Mouse (Mus musculus) spleen, adult 2 months (tissue): ENCODE measurements around the gene Nfkbid. TPM values are rescaled to one million over a fixed set of nuclear protein-coding genes. Genes with fewer than 3 reads are reported as not detected.

Experiments
- DNase-seq, 2 experiments: peaks; one replicate each; pipeline versions ENCODE4 v3.0.0 to v3.0.0-alpha.2; 2012 to 2021; ENCODE audit warnings: low spot score in 2 of 2, low read depth in 1 of 2
- H3K27ac ChIP-seq: fragments of 200-500 bp; 2 replicates; pipeline ENCODE4 v1.5.1; 2012; ENCODE audit warnings: low read length, inconsistent platforms; ENCODE audit not compliant: insufficient read depth
- H3K27me3 ChIP-seq: fragments of 200-500 bp; 2 replicates; pipeline ENCODE4 v1.6.1; 2012; ENCODE audit warnings: mild to moderate bottlenecking, moderate library complexity, low read length, inconsistent platforms; ENCODE audit not compliant: control insufficient read depth, insufficient read depth
- H3K36me3 ChIP-seq: fragments of 200-500 bp; 2 replicates; pipeline ENCODE4 v1.6.1; 2012; ENCODE audit warnings: mild to moderate bottlenecking, low read length, inconsistent platforms; ENCODE audit not compliant: control insufficient read depth, insufficient read depth
- H3K4me1 ChIP-seq: fragments of 200-500 bp; 2 replicates; pipeline ENCODE4 v1.6.1; 2011; ENCODE audit warnings: inconsistent platforms; ENCODE audit not compliant: control insufficient read depth, insufficient read depth, insufficient read length
- H3K4me3 ChIP-seq: fragments of 200-500 bp; 2 replicates; pipeline ENCODE4 v1.5.1; 2011; ENCODE audit warnings: mild to moderate bottlenecking, inconsistent platforms; ENCODE audit not compliant: insufficient read depth, insufficient read length; ENCODE audit errors: extremely low read depth
- CTCF ChIP-seq: fragments of 200-500 bp; IDR thresholded peaks from 2 replicates; pipeline ENCODE4 v1.5.1; 2011; ENCODE audit warnings: mild to moderate bottlenecking, inconsistent platforms; ENCODE audit not compliant: insufficient read depth, insufficient read length, insufficient replicate concordance; ENCODE audit errors: extremely low read depth
- POLR2A ChIP-seq: fragments of 200-500 bp; IDR thresholded peaks from 2 replicates; pipeline ENCODE4 v1.6.1; 2011; ENCODE audit warnings: low read depth, low read length, inconsistent platforms
- WGBS: fragments of 180-500 bp; shearing (Covaris S2); methylation state at CpG from one replicate; pipeline ENCODE4 v1.1.7; 2018; 5-methylcytosine and 5-hydroxymethylcytosine counted together
- polyA plus RNA-seq: library from polyadenylated mRNA; depleted of rRNA; stranded (reverse); fragments of >200 nt; gene quantifications from 2 replicates; pipeline ENCODE4 v1.2.3, GENCODE M21; 2012

The Nfkbid gene
- polyA plus RNA-seq, 1 experiment = 55.1 TPM

GRCm38 (mm10) chr7:30412735-30413147, 8.8 kb upstream of the Nfkbid start:
- DNase-seq = peak; percentile 41 to 72
- Histone ChIP-seq H3K4me3 (peak overlapping the region; percentile 21; the same call in 1 of the 2 replicates), H3K36me3 (no peaks in the 10 kb centered on the region), H3K4me1 (peaks cover 38% of the 10 kb centered on the region; the same call in 1 of the 2 replicates), H3K27me3 (no peaks in the 10 kb centered on the region), H3K27ac (peak overlapping the region; percentile 97)
- TF ChIP-seq CTCF (no peak), POLR2A (no peak)
- 4% methylated on average over 4 of the region's 4 CpGs for WGBS

- Histone ChIP-seq H3K4me3 (peak within 1 kb of the TSS; percentile 51), H3K4me1 (peaks cover 45% of the 10 kb centered on the region; the same call in 1 of the 2 replicates), H3K27ac (peak within 1 kb of the TSS; percentile 97), H3K27me3 (no peaks in the 10 kb centered on the region), H3K36me3 (no peaks in the 10 kb centered on the region)
- WGBS = 20% methylated on average over 5 of the region's 5 CpGs
- TF ChIP-seq POLR2A (peak; percentile 25; the same call in 1 of the 2 replicates), CTCF (no peak)
- peak in 1 of 2 experiments; percentile 50 for DNase-seq
These were observed 7.9 kb upstream of the Nfkbid start, which contains the start of gene Tyrobp for GRCm38 (mm10) chr7:30413596-30413995. Tyrobp (plus strand) TSS chr7:30413760.

- Histone ChIP-seq H3K27ac (peak overlapping the region; percentile 85), H3K27me3 (no peaks in the 10 kb centered on the region), H3K4me3 (no peak overlapping the region), H3K4me1 (peaks cover 42% of the 10 kb centered on the region; the same call in 1 of the 2 replicates), H3K36me3 (no peaks in the 10 kb centered on the region)
- 10% methylated on average over 9 of the region's 9 CpGs for WGBS
- no peak for TF ChIP-seq POLR2A
- no peak for TF ChIP-seq CTCF
- DNase-seq = peak in 1 of 2 experiments; percentile 41
These were observed 3.7 kb upstream of the Nfkbid start for GRCm38 (mm10) chr7:30417856-30418255.

GRCm38 (mm10) chr7:30419561-30420499, 1.7 kb upstream of the Nfkbid start, which contains the start of gene Hcst:
Hcst (minus strand) TSS chr7:30419854.
- 9% methylated on average over 10 of the region's 10 CpGs for WGBS

GRCm38 (mm10) chr7:30420673-30421072, 859 bp upstream of the Nfkbid start:
- H3K27me3 ChIP-seq = no peaks in the 10 kb centered on the region
- peak overlapping the region; percentile 62 for H3K4me3 ChIP-seq
- H3K4me1 ChIP-seq = peaks cover 41% of the 10 kb centered on the region; the same call in 1 of the 2 replicates
- TF ChIP-seq CTCF (no peak), POLR2A (no peak)
- peak overlapping the region; percentile 97 for H3K27ac ChIP-seq
- WGBS = 63% methylated on average over 3 of the region's 3 CpGs
- no peak for DNase-seq
- H3K36me3 ChIP-seq = peaks cover 23% of the 10 kb centered on the region

More at GRCm38 (mm10) chr7:30419561-30420499, 1.7 kb upstream of the Nfkbid start, which contains the start of gene Hcst:
- Histone ChIP-seq H3K27me3 (no peaks in the 10 kb centered on the region), H3K27ac (peak within 1 kb of the TSS; percentile 97), H3K4me3 (peak within 1 kb of the TSS; percentile 62), H3K4me1 (peaks cover 43% of the 10 kb centered on the region; the same call in 1 of the 2 replicates), H3K36me3 (peaks cover 15% of the 10 kb centered on the region)
- peak; percentile 63 for TF ChIP-seq POLR2A
- no peak for TF ChIP-seq CTCF
- peak; percentile 56 to 62 for DNase-seq

- H3K36me3 ChIP-seq = peaks cover 33% of the 10 kb centered on the region
- DNase-seq = peak; percentile 95 to 97
- H3K4me1 ChIP-seq = peaks cover 33% of the 10 kb centered on the region; the same call in 1 of the 2 replicates
- TF ChIP-seq POLR2A (no peak), CTCF (no peak)
- peak overlapping the region; percentile 69 for H3K4me3 ChIP-seq
- under 1% methylated on average over 45 of the region's 45 CpGs for WGBS
- peak overlapping the region; percentile 98 for H3K27ac ChIP-seq
- no peaks in the 10 kb centered on the region for H3K27me3 ChIP-seq
These were observed 431 bp downstream of the Nfkbid start for GRCm38 (mm10) chr7:30421890-30422435.

GRCm38 (mm10) chr7:30422560-30422959, 1.0 kb downstream of the Nfkbid start:
- H3K4me3 ChIP-seq = peak overlapping the region; percentile 69
- H3K27ac ChIP-seq = peak overlapping the region; percentile 98
- TF ChIP-seq POLR2A = no peak
- TF ChIP-seq CTCF = no peak
- peaks cover 29% of the 10 kb centered on the region; the same call in 1 of the 2 replicates for H3K4me1 ChIP-seq
- WGBS = 1% methylated on average over 9 of the region's 9 CpGs
- H3K27me3 ChIP-seq = no peaks in the 10 kb centered on the region
- DNase-seq = no peak
- H3K36me3 ChIP-seq = peaks cover 39% of the 10 kb centered on the region
